Mouse (Mus musculus) left cerebral cortex, adult 11 months (tissue): ENCODE measurements around the gene Tcea3.

ENCODE experiments used
- DNase-seq: peaks from one replicate; pipeline ENCODE4 v3.0.0; 2022; ENCODE audit warnings: low spot score

Gene Tcea3

DNA sequence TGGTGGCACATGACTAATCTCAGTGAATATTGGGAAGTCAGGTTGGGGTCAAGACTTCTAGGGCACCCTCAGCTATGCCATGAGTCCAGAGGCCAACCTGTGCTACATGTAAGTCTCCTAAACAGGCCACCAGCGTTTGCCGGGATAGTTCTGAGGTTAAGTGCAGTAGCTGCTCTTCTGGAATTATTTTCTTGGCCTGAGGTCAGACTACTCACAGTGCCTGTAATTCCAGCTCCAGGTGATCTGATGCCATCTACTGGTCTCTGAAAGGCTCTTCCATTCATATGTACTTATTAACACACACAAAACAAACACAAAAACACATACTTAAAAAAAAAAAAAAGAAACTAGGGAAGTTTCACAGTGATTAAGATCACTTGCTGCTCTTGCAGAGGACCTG, 76.7 kb downstream of the Tcea3 start:
- no peak for DNase-seq
